Mouse (Mus musculus): Measurements from ENCODE around the gene Nkain2. TPM values are rescaled to one million over a fixed set of nuclear protein-coding genes. Genes with fewer than 3 reads are reported as not detected.

Nkain2 gene
- polyA plus RNA-seq, 1 experiment, result 0.16 TPM

- H3K36me3 ChIP-seq (ENCODE audit: control insufficient read depth, insufficient read depth), result no peaks in the 10 kb centered on the region
- no peaks in the 10 kb centered on the region for H3K27me3 ChIP-seq (ENCODE audit: control insufficient read depth, insufficient read depth, insufficient read length)
- TF ChIP-seq MAX (IDR thresholded peaks at IDR 0.05), result no peak
- no peak for TF ChIP-seq MYOG (IDR thresholded peaks at IDR 0.05; ENCODE audit: control insufficient read depth, extremely low read depth, insufficient read length)
- TF ChIP-seq FOSL1 (IDR thresholded peaks at IDR 0.05; ENCODE audit: insufficient read depth, low read length, poor library complexity, severe bottlenecking), result no peak
- no peak for TF ChIP-seq CEBPB (IDR thresholded peaks at IDR 0.05; ENCODE audit: low read depth)
- no peak for TF ChIP-seq USF1 (IDR thresholded peaks at IDR 0.05; ENCODE audit: low read depth)
- no peak for TF ChIP-seq CTCF (IDR thresholded peaks at IDR 0.05; ENCODE audit: control insufficient read depth, insufficient read depth, insufficient read length)
- TF ChIP-seq MYOD1 (IDR thresholded peaks at IDR 0.05; ENCODE audit: control insufficient read depth, insufficient read length, low read depth), result no peak
- H3K4me3 ChIP-seq (ENCODE audit: insufficient read depth, poor library complexity, severe bottlenecking), result no peak overlapping the region
- no peak overlapping the region for H3ac ChIP-seq (ENCODE audit: control insufficient read depth, insufficient read length, low read depth)
- no peaks in the 10 kb centered on the region for H3K79me3 ChIP-seq (ENCODE audit: low read depth)
- no peaks in the 10 kb centered on the region for H3K79me2 ChIP-seq (ENCODE audit: control insufficient read depth, insufficient read depth)
Observed at GRCm38 (mm10) chr10:32393859-32394521, 496.3 kb downstream of the Nkain2 start.

- H3K79me2 ChIP-seq (ENCODE audit: control insufficient read depth, insufficient read depth), result no peaks in the 10 kb centered on the region
- no peaks in the 10 kb centered on the region for H3K36me3 ChIP-seq (ENCODE audit: control insufficient read depth, insufficient read depth)
- H3K27me3 ChIP-seq (ENCODE audit: control insufficient read depth, insufficient read depth, insufficient read length), result no peaks in the 10 kb centered on the region
- no peak for TF ChIP-seq FOSL1 (IDR thresholded peaks at IDR 0.05; ENCODE audit: insufficient read depth, low read length, poor library complexity, severe bottlenecking)
- TF ChIP-seq MYOG (IDR thresholded peaks at IDR 0.05; ENCODE audit: control insufficient read depth, extremely low read depth, insufficient read length), result no peak
- TF ChIP-seq USF1 (IDR thresholded peaks at IDR 0.05; ENCODE audit: low read depth), result no peak
- no peak for TF ChIP-seq CTCF (IDR thresholded peaks at IDR 0.05; ENCODE audit: control insufficient read depth, insufficient read depth, insufficient read length)
- TF ChIP-seq MYOD1 (IDR thresholded peaks at IDR 0.05; ENCODE audit: control insufficient read depth, insufficient read length, low read depth), result no peak
- no peak for TF ChIP-seq MAX (IDR thresholded peaks at IDR 0.05)
- TF ChIP-seq CEBPB (IDR thresholded peaks at IDR 0.05; ENCODE audit: low read depth), result no peak
- no peaks in the 10 kb centered on the region for H3K79me3 ChIP-seq (ENCODE audit: low read depth)
- H3K4me3 ChIP-seq (ENCODE audit: insufficient read depth, poor library complexity, severe bottlenecking), result no peak overlapping the region
- no peak overlapping the region for H3ac ChIP-seq (ENCODE audit: control insufficient read depth, insufficient read length, low read depth)
Observed at GRCm38 (mm10) chr10:32393326-32393725, 496.9 kb downstream of the Nkain2 start.

GRCm38 (mm10) chr10:32312754-32313153 is 577.5 kb downstream of the Nkain2 start:
- H3K27me3 ChIP-seq (ENCODE audit: control insufficient read depth, insufficient read depth, insufficient read length), result no peaks in the 10 kb centered on the region
- H3K79me3 ChIP-seq (ENCODE audit: low read depth), result no peaks in the 10 kb centered on the region
- H3K4me3 ChIP-seq (ENCODE audit: insufficient read depth, poor library complexity, severe bottlenecking), result no peak overlapping the region
- H3K79me2 ChIP-seq (ENCODE audit: control insufficient read depth, insufficient read depth), result no peaks in the 10 kb centered on the region
- H3ac ChIP-seq (ENCODE audit: control insufficient read depth, insufficient read length, low read depth), result no peak overlapping the region
- no peaks in the 10 kb centered on the region for H3K36me3 ChIP-seq (ENCODE audit: control insufficient read depth, insufficient read depth)
- TF ChIP-seq MYOG (IDR thresholded peaks at IDR 0.05; ENCODE audit: control insufficient read depth, extremely low read depth, insufficient read length), result no peak
- TF ChIP-seq CEBPB (IDR thresholded peaks at IDR 0.05; ENCODE audit: low read depth), result no peak
- no peak for TF ChIP-seq CTCF (IDR thresholded peaks at IDR 0.05; ENCODE audit: control insufficient read depth, insufficient read depth, insufficient read length)
- TF ChIP-seq MAX (IDR thresholded peaks at IDR 0.05), result no peak
- TF ChIP-seq USF1 (IDR thresholded peaks at IDR 0.05; ENCODE audit: low read depth), result no peak
- no peak for TF ChIP-seq MYOD1 (IDR thresholded peaks at IDR 0.05; ENCODE audit: control insufficient read depth, insufficient read length, low read depth)

- Histone ChIP-seq H3K27me3 (ENCODE audit: control insufficient read depth, insufficient read depth, insufficient read length) (no peaks in the 10 kb centered on the region), H3K79me2 (ENCODE audit: control insufficient read depth, insufficient read depth) (no peaks in the 10 kb centered on the region), H3K36me3 (ENCODE audit: control insufficient read depth, insufficient read depth) (no peaks in the 10 kb centered on the region), H3K4me3 (ENCODE audit: insufficient read depth, poor library complexity, severe bottlenecking) (no peak overlapping the region), H3K79me3 (ENCODE audit: low read depth) (no peaks in the 10 kb centered on the region), H3ac (ENCODE audit: control insufficient read depth, insufficient read length, low read depth) (no peak overlapping the region)
- TF ChIP-seq CEBPB (IDR thresholded peaks at IDR 0.05; ENCODE audit: low read depth) (no peak), CTCF (IDR thresholded peaks at IDR 0.05; ENCODE audit: control insufficient read depth, insufficient read depth, insufficient read length) (no peak), MAX (IDR thresholded peaks at IDR 0.05) (no peak), FOSL1 (IDR thresholded peaks at IDR 0.05; ENCODE audit: insufficient read depth, low read length, poor library complexity, severe bottlenecking) (no peak), MYOG (IDR thresholded peaks at IDR 0.05; ENCODE audit: control insufficient read depth, extremely low read depth, insufficient read length) (no peak), MYOD1 (IDR thresholded peaks at IDR 0.05; ENCODE audit: control insufficient read depth, insufficient read length, low read depth) (no peak), USF1 (IDR thresholded peaks at IDR 0.05; ENCODE audit: low read depth) (no peak)
Observed at GRCm38 (mm10) chr10:32301024-32301597, 589.2 kb downstream of the Nkain2 start.

- Histone ChIP-seq H3K4me3 (ENCODE audit: insufficient read depth, poor library complexity, severe bottlenecking) (no peak overlapping the region), H3K36me3 (ENCODE audit: control insufficient read depth, insufficient read depth) (no peaks in the 10 kb centered on the region), H3K79me3 (ENCODE audit: low read depth) (no peaks in the 10 kb centered on the region), H3ac (ENCODE audit: control insufficient read depth, insufficient read length, low read depth) (no peak overlapping the region), H3K27me3 (ENCODE audit: control insufficient read depth, insufficient read depth, insufficient read length) (no peaks in the 10 kb centered on the region), H3K79me2 (ENCODE audit: control insufficient read depth, insufficient read depth) (no peaks in the 10 kb centered on the region)
- TF ChIP-seq MAX (IDR thresholded peaks at IDR 0.05), result no peak
- no peak for TF ChIP-seq FOSL1 (IDR thresholded peaks at IDR 0.05; ENCODE audit: insufficient read depth, low read length, poor library complexity, severe bottlenecking)
- TF ChIP-seq CTCF (IDR thresholded peaks at IDR 0.05; ENCODE audit: control insufficient read depth, insufficient read depth, insufficient read length), result no peak
- TF ChIP-seq MYOD1 (IDR thresholded peaks at IDR 0.05; ENCODE audit: control insufficient read depth, insufficient read length, low read depth), result no peak
- TF ChIP-seq CEBPB (IDR thresholded peaks at IDR 0.05; ENCODE audit: low read depth), result no peak
Observed at GRCm38 (mm10) chr10:32290487-32290886, 599.8 kb downstream of the Nkain2 start.

Data from C2C12 (cell line).